Mouse (Mus musculus): Measurements from ENCODE around the gene Rpl3.

DNA sequence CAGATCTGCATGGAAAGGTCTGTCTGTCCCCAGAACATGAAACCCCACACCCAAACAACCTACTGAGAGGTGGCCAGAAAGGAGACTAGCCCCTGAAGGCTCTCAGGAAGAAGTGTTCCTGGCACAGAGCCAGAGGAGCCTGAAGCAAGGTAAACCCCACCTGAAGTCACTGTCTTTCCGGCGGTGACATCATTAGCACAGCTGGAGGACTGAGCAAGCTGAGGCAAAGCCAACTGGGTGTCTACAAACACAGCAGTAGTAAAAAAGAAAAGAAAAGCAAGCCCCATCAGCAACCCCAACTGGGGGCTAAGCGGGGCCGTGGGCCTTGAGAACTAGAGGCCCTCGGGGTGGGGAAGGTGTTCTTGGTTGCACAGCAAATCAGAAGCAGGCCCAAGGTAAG is 26.7 kb downstream of the Rpl3 start:
- no peak for TF ChIP-seq CTCF (conservative IDR thresholded peaks at IDR 0.05; ENCODE audit: low read length)
- no peak for TF ChIP-seq NANOG (IDR thresholded peaks at IDR 0.05; ENCODE audit: borderline replicate concordance, low read length)
- no peak for TF ChIP-seq POU5F1 (IDR thresholded peaks at IDR 0.05; ENCODE audit: borderline replicate concordance, low read length)
